Mouse (Mus musculus): Measurements from ENCODE around the gene Spi1.
A peak's percentile ranks its signal among the peaks of the same experiment; 100 is the strongest.

GRCm38 (mm10) chr2:91101124-91101740 is 19.0 kb downstream of the Spi1 start:
- no peak for TF ChIP-seq MAFK (IDR thresholded peaks at IDR 0.05; ENCODE audit: insufficient read depth, low read depth, low read length)
- no peak for TF ChIP-seq ZNF384 (IDR thresholded peaks at IDR 0.05; ENCODE audit: low read depth, low read length)
- TF ChIP-seq HCFC1 (IDR thresholded peaks at IDR 0.05; ENCODE audit: borderline replicate concordance, insufficient read depth, low read length) = no peak
- TF ChIP-seq ZC3H11A (IDR thresholded peaks at IDR 0.05; ENCODE audit: borderline replicate concordance, low read depth, low read length) = peak; percentile 88

Data from ES-E14 (cell line).